8 mouse cellular contexts compared by ENCODE assay signal in genomic region chr5:109751391-109752071, GRCm38 (mm10). TPM values are rescaled to one million over a fixed set of nuclear protein-coding genes. Genes with fewer than 3 reads are reported as not detected.
DNase-seq lines count a peak whose midpoint lies in the region; ATAC-seq and TF ChIP-seq lines count a peak whose summit lies in the region.
"Not testable (repeated sequence)": the region's sequence is repeated elsewhere in the genome, so short reads cannot be mapped to it uniquely, and the experiment has no call there.

TSS of gene 4930522L14Rik (minus strand) at chr5:109751886.

- H3K27ac ChIP-seq in forebrain, embryonic 10.5 days, result peak within 1 kb of the TSS; percentile 84
- not testable (repeated sequence) for H3K27ac ChIP-seq in heart, embryonic 16.5 days (ENCODE audit: low read length); liver, embryonic 14.5 days
- H3K27ac ChIP-seq in stomach, postnatal 0 days (replicated peaks), result peak within 1 kb of the TSS; percentile 78

- not testable (repeated sequence) for H3K27me3 ChIP-seq in forebrain, embryonic 10.5 days (ENCODE audit: poor library complexity, severe bottlenecking); heart, embryonic 16.5 days (ENCODE audit: control insufficient read depth, insufficient read depth, low read length); liver, embryonic 14.5 days (ENCODE audit: control insufficient read depth, insufficient read depth, low read length); stomach, postnatal 0 days (ENCODE audit: control insufficient read depth, insufficient read depth, low read length)

- H3K4me1 ChIP-seq in forebrain, embryonic 10.5 days; heart, embryonic 16.5 days (ENCODE audit: control insufficient read depth, insufficient read depth, low read length); liver, embryonic 14.5 days (replicated peaks; ENCODE audit: control insufficient read depth in 2 of 2, insufficient read depth in 2 of 2, low read length in 1 of 2); stomach, postnatal 0 days (replicated peaks; ENCODE audit: control insufficient read depth, insufficient read depth): not testable (repeated sequence)

- peak within 1 kb of the TSS; percentile 72 for H3K9ac ChIP-seq in heart, embryonic 16.5 days (ENCODE audit: low read length)
- peak within 1 kb of the TSS; percentile 31 for H3K9ac ChIP-seq in liver, embryonic 14.5 days (replicated peaks)
- peak within 1 kb of the TSS; percentile 78 for H3K9ac ChIP-seq in stomach, postnatal 0 days (ENCODE audit: low read length)

- under 1% methylated on average over 25 of the region's 25 CpGs for WGBS in forebrain, embryonic 10.5 days
- under 1% methylated on average over 23 of the region's 25 CpGs for WGBS in heart, embryonic 16.5 days
- 1% methylated on average over 23 of the region's 25 CpGs for WGBS in liver, embryonic 14.5 days (ENCODE audit: insufficient replicate concordance)
- WGBS in stomach, postnatal 0 days, result under 1% methylated on average over 23 of the region's 25 CpGs

- ATAC-seq in heart, embryonic 16.5 days (replicated peaks; ENCODE audit: extremely low read depth, insufficient read depth, low FRiP score), result peak; percentile 94
- ATAC-seq in liver, embryonic 14.5 days (ENCODE audit: insufficient read depth), result peak; percentile 94
- peak; percentile 96 for ATAC-seq in stomach, postnatal 0 days (ENCODE audit: low FRiP score, low TSS enrichment)

- TF ChIP-seq CTCF in liver, embryonic 14.5 days (IDR thresholded peaks at IDR 0.05; ENCODE audit: low read depth); stomach, postnatal 0 days (IDR thresholded peaks at IDR 0.05; ENCODE audit: low read depth): not testable (repeated sequence)

- peak within 1 kb of the TSS; percentile 66 for H3K4me3 ChIP-seq in forebrain, embryonic 10.5 days
- peak within 1 kb of the TSS; percentile 66 for H3K4me3 ChIP-seq in heart, embryonic 16.5 days (ENCODE audit: low read length)
- H3K4me3 ChIP-seq in liver, embryonic 14.5 days (ENCODE audit: insufficient read depth in 1 of 2, low read depth in 2 of 2, low read length in 2 of 2), result peak within 1 kb of the TSS; percentile 61 to 90
- peak within 1 kb of the TSS; percentile 58 for H3K4me3 ChIP-seq in stomach, postnatal 0 days (ENCODE audit: low read depth, low read length)

- peak; percentile 54 to 66 for DNase-seq in CD8-positive naive resting alpha-beta T cell, adult 2 months (ENCODE audit: low read depth in 2 of 2, low spot score in 2 of 2)
- peak; percentile 17 for DNase-seq in c-Kit-positive CD71-negative TER-119-negative erythroid progenitor cells, embryonic 14.5 days (ENCODE audit: low read depth)
- peak; percentile 47 for DNase-seq in forebrain, embryonic 10.5 days (ENCODE audit: extremely low spot score, low spot score)
- peak; percentile 65 to 76 for DNase-seq in kidney, postnatal 36 days
- peak; percentile 15 to 36 (median 26) for DNase-seq in liver, embryonic 14.5 days (ENCODE audit: low read depth in 3 of 3, low spot score in 3 of 3)
- peak; percentile 63 for DNase-seq in neural tube, embryonic 10.5 days (ENCODE audit: extremely low spot score, low spot score)
- DNase-seq in stomach, postnatal 0 days (ENCODE audit: low spot score), result peak; percentile 67

- not testable (repeated sequence) for H3K9me3 ChIP-seq in forebrain, embryonic 10.5 days; heart, embryonic 16.5 days (replicated peaks; ENCODE audit: control insufficient read depth, low read length); liver, embryonic 14.5 days (ENCODE audit: control insufficient read depth, low read length); stomach, postnatal 0 days (ENCODE audit: control insufficient read depth, low read length)

- H3K4me2 ChIP-seq in heart, embryonic 16.5 days (ENCODE audit: low read depth, low read length), result peak within 1 kb of the TSS; percentile 57
- peak within 1 kb of the TSS; percentile 52 for H3K4me2 ChIP-seq in liver, embryonic 14.5 days (ENCODE audit: low read depth)
- peak within 1 kb of the TSS; percentile 61 for H3K4me2 ChIP-seq in stomach, postnatal 0 days (replicated peaks; ENCODE audit: low read depth)

- not testable (repeated sequence) for H3K36me3 ChIP-seq in forebrain, embryonic 10.5 days (replicated peaks); heart, embryonic 16.5 days (ENCODE audit: control insufficient read depth, insufficient read depth); liver, embryonic 14.5 days (replicated peaks; ENCODE audit: control insufficient read depth, insufficient read depth, low read depth); stomach, postnatal 0 days (ENCODE audit: control insufficient read depth, insufficient read depth, low read length)

- not testable (repeated sequence) for TF ChIP-seq EP300 in liver, embryonic 14.5 days (IDR thresholded peaks at IDR 0.05; ENCODE audit: low read depth); stomach, postnatal 0 days (optimal IDR thresholded peaks at IDR 0.05)

RNA-seq across cellular contexts. Expression of gene 4930522L14Rik, which starts in this region (rescaled TPM):
- polyA plus RNA-seq in forebrain, embryonic 10.5 days (2016; fragmentation: Nextera tagmentation; extraction: Ambion mirVana), result 10.1 and 10.9 TPM in 2 replicates
- 5.1 and 5.3 TPM in 2 replicates for polyA plus RNA-seq in heart, embryonic 16.5 days (2015; fragmentation: Nextera tagmentation; extraction: Ambion mirVana)
- polyA plus RNA-seq in liver, embryonic 14.5 days (2012; rRNA removed), result 1.5 and 2.3 TPM in 2 replicates
- 4.6 TPM in 2 replicates for polyA plus RNA-seq in liver, embryonic 14.5 days (2014; fragmentation: Nextera tagmentation; extraction: Ambion mirVana)
- 10.5 and 12.2 TPM in 2 replicates for polyA plus RNA-seq in stomach, postnatal 0 days (2015; fragmentation: Nextera tagmentation; extraction: Ambion mirVana)

Comparison
In these comparisons a context has a peak if more than half of its experiments do, and no peak if none do; other contexts are left out.
1. DNase-seq: peak in every context shown above with its lines; median percentile 70 in kidney, postnatal 36 days; 67 in stomach, postnatal 0 days; 63 in neural tube, embryonic 10.5 days; 60 in CD8-positive naive resting alpha-beta T cell, adult 2 months; 47 in forebrain, embryonic 10.5 days; 26 in liver, embryonic 14.5 days; 17 in c-Kit-positive CD71-negative TER-119-negative erythroid progenitor cells, embryonic 14.5 days.